Mouse (Mus musculus) liver, embryonic 13.5 days (tissue): ENCODE results near the gene Ckb. TPM values are rescaled to one million over a fixed set of nuclear protein-coding genes. Genes with fewer than 3 reads are reported as not detected.

Source experiments
- ATAC-seq: fragments of 200-750 bp; cut with Nextera tagmentation; 2 replicates; pipeline ENCODE4 v1.8.0; 2017; ENCODE audit warnings: low read depth, mild to moderate bottlenecking, moderate number of reproducible peaks, moderate library complexity
- DNase-seq: peaks from one replicate; pipeline ENCODE4 v3.0.0; 2022
- H3K27ac ChIP-seq: fragments of 300-500 bp; sonication (generic); 2 replicates; pipeline ENCODE4 v1.5.1; 2015; ENCODE audit warnings: moderate library complexity, mild to moderate bottlenecking, inconsistent platforms
- H3K27me3 ChIP-seq: fragments of 300-500 bp; sonication (generic); 2 replicates; pipeline ENCODE4 v1.6.1; 2015; ENCODE audit warnings: mild to moderate bottlenecking, inconsistent platforms
- H3K36me3 ChIP-seq: fragments of 300-500 bp; sonication (generic); 2 replicates; pipeline ENCODE4 v1.6.1; 2015; ENCODE audit warnings: mild to moderate bottlenecking, inconsistent platforms
- H3K4me1 ChIP-seq: fragments of 300-500 bp; sonication (generic); replicated peaks from 2 replicates; pipeline ENCODE4 v1.6.1; 2015; ENCODE audit warnings: inconsistent platforms
- H3K4me2 ChIP-seq: fragments of 300-500 bp; sonication (generic); 2 replicates; pipeline ENCODE4 v1.6.1; 2015; ENCODE audit warnings: inconsistent platforms, mild to moderate bottlenecking, moderate library complexity
- H3K4me3 ChIP-seq: fragments of 300-500 bp; sonication (generic); replicated peaks from 2 replicates; pipeline ENCODE4 v1.5.1; 2015; ENCODE audit warnings: mild to moderate bottlenecking, inconsistent platforms
- H3K9ac ChIP-seq: fragments of 300-500 bp; sonication (generic); 2 replicates; pipeline ENCODE4 v1.6.1; 2015; ENCODE audit warnings: mild to moderate bottlenecking, inconsistent platforms
- H3K9me3 ChIP-seq: fragments of 300-500 bp; sonication (generic); replicated peaks from 2 replicates; pipeline ENCODE4 v1.6.1; 2016; ENCODE audit warnings: inconsistent platforms
- WGBS: fragments of 180-500 bp; shearing (Covaris S2); methylation state at CpG from one replicate; pipeline ENCODE4 v1.1.7; 2015; ENCODE audit not compliant: insufficient replicate concordance; 5-methylcytosine and 5-hydroxymethylcytosine counted together
- polyA plus RNA-seq: library from polyadenylated mRNA; unstranded; fragments of >200 nt; fragmentation: Nextera tagmentation; extraction: Ambion mirVana; gene quantifications from 2 replicates; pipeline ENCODE4 v1.2.1, GENCODE M21; 2015

The Ckb gene
- polyA plus RNA-seq, 1 experiment from 2014 or later, result 45.1 TPM

GRCm38 (mm10) chr12:111652953-111653352, 19.2 kb downstream of the Ckb start:
- H3K4me1 ChIP-seq, result no peaks in the 10 kb centered on the region
- no peaks in the 10 kb centered on the region for H3K9me3 ChIP-seq
- H3K27me3 ChIP-seq, result no peaks in the 10 kb centered on the region
- H3K9ac ChIP-seq, result no peak overlapping the region
- H3K36me3 ChIP-seq, result peaks cover 83% of the 10 kb centered on the region
- no peak overlapping the region for H3K4me3 ChIP-seq
- ATAC-seq (no peak), DNase-seq (no peak)
- no peak overlapping the region for H3K4me2 ChIP-seq
- WGBS, result 79% methylated on average over 3 of the region's 3 CpGs
- H3K27ac ChIP-seq, result no peak overlapping the region

DNA sequence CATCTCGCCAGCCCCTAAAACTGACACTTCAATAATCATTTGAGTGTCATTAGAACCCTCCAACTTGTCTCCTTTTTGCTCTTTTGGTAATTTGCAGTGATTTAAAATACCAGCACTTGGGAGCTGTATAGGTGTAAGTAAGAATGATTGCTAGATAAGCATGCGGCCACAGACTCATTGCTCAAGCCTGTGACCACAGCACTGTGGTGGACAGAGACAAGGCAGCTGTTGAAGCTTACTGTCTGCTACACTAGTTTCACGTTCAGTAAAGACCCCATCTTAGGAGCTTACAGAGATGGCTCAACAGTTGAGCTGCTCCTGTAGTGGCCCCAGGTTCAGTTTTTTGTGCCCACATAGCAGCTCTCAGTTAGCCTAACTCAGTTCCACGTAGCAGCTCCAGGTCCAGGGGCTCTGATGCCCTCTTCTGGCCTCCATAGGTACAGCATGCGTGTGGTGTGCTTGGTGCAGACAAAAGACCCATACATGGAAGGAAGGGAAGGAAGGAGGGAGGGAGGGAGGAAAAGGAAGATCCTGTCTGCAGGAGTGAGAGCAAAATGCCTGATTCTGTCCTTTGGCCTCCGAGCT, 24.0 kb downstream of the Ckb start:
- WGBS, result 50% methylated on average over 6 of the region's 6 CpGs
- DNase-seq (peak; percentile 33), ATAC-seq (peak; percentile 59; the same call in 1 of the 2 replicates)
- Histone ChIP-seq H3K4me2 (no peak overlapping the region), H3K4me3 (no peak overlapping the region), H3K9ac (no peak overlapping the region), H3K36me3 (peaks cover 87% of the 10 kb centered on the region), H3K27ac (no peak overlapping the region), H3K9me3 (no peaks in the 10 kb centered on the region), H3K4me1 (no peaks in the 10 kb centered on the region), H3K27me3 (no peaks in the 10 kb centered on the region)

Other genes starting within 250 kb of the Ckb start
- 92.1 and 96.6 TPM in 2 replicates for gene Tnfaip2, start 229.9 kb downstream of the Ckb start, polyA plus RNA-seq
- gene Gm266, start 186.5 kb downstream of the Ckb start, polyA plus RNA-seq, result 0.76 and 1.0 TPM in 2 replicates
- 677 and 738 TPM in 2 replicates for gene Eif5, start 134.3 kb downstream of the Ckb start, polyA plus RNA-seq
- 13.9 and 14.6 TPM in 2 replicates for gene Mark3, start 97.8 kb downstream of the Ckb start, polyA plus RNA-seq
- gene Trmt61a, start 5.8 kb upstream of the Ckb start, polyA plus RNA-seq, result 13.2 and 14.7 TPM in 2 replicates
- gene Bag5, start 40.9 kb upstream of the Ckb start, polyA plus RNA-seq, result 22.4 and 23.1 TPM in 2 replicates
- 28.8 and 30.6 TPM in 2 replicates for gene Apopt1, start 40.9 kb upstream of the Ckb start, polyA plus RNA-seq
- gene Klc1, start 86.5 kb upstream of the Ckb start, polyA plus RNA-seq, result 22.5 and 24.0 TPM in 2 replicates
- 3.9 and 5.1 TPM in 2 replicates for gene Xrcc3, start 141.5 kb upstream of the Ckb start, polyA plus RNA-seq
- 53.3 and 54.7 TPM in 2 replicates for gene Zfyve21, start 141.8 kb upstream of the Ckb start, polyA plus RNA-seq
- gene Ppp1r13b, start 235.8 kb upstream of the Ckb start, polyA plus RNA-seq, result 3.4 and 4.0 TPM in 2 replicates